Mouse (Mus musculus) forebrain, postnatal 0 days (tissue): ENCODE data around the gene Sqor. TPM values are rescaled to one million over a fixed set of nuclear protein-coding genes. Genes with fewer than 3 reads are reported as not detected.
A peak's percentile ranks its signal among the peaks of the same experiment; 100 is the strongest.

ENCODE experiments used
- ATAC-seq: fragments of 200-750 bp; cut with Nextera tagmentation; 2 replicates; pipeline ENCODE4 v1.8.0; 2017; ENCODE audit warnings: mild to moderate bottlenecking, moderate library complexity
- DNase-seq: peaks from one replicate; pipeline ENCODE4 v3.0.0-alpha.2; 2015
- H3K27ac ChIP-seq: fragments of 300-500 bp; sonication (generic); 2 replicates; pipeline ENCODE4 v1.5.1; 2014; ENCODE audit warnings: low read depth, mild to moderate bottlenecking, antibody characterized with exemption, low read length, moderate library complexity, mixed read lengths
- H3K27me3 ChIP-seq: fragments of 300-500 bp; sonication (generic); 2 replicates; pipeline ENCODE4 v1.6.1; 2014; ENCODE audit warnings: mild to moderate bottlenecking, low read length, mixed read lengths; ENCODE audit not compliant: insufficient read depth
- H3K36me3 ChIP-seq: fragments of 300-500 bp; sonication (generic); 2 replicates; pipeline ENCODE4 v1.6.1; 2014; ENCODE audit warnings: mild to moderate bottlenecking, moderate library complexity; ENCODE audit not compliant: insufficient read depth
- H3K4me1 ChIP-seq: fragments of 300-500 bp; sonication (generic); 2 replicates; pipeline ENCODE4 v1.6.1; 2014; ENCODE audit warnings: antibody characterized with exemption; ENCODE audit not compliant: insufficient read depth
- H3K4me2 ChIP-seq: fragments of 300-500 bp; sonication (generic); 2 replicates; pipeline ENCODE4 v1.6.1; 2014; ENCODE audit warnings: low read depth, mild to moderate bottlenecking, moderate library complexity
- H3K4me3 ChIP-seq: fragments of 300-500 bp; sonication (generic); 2 replicates; pipeline ENCODE4 v1.5.1; 2014; ENCODE audit warnings: low read depth, low read length, mixed read lengths
- H3K9ac ChIP-seq: fragments of 300-500 bp; sonication (generic); 2 replicates; pipeline ENCODE4 v1.6.1; 2014; ENCODE audit warnings: mild to moderate bottlenecking
- H3K9me3 ChIP-seq: fragments of 300-500 bp; sonication (generic); 2 replicates; pipeline ENCODE4 v1.6.1; 2016; ENCODE audit warnings: low read length
- CTCF ChIP-seq: sonication (generic); IDR thresholded peaks from 2 replicates; pipeline ENCODE4 v1.5.1; 2016; ENCODE audit warnings: antibody characterized with exemption, control low read depth, low read depth
- WGBS: fragments of 180-500 bp; shearing (Covaris S2); extraction: QIAGEN DNeasy Blood & Tissue Kit; methylation state at CpG from one replicate; pipeline ENCODE4 v1.1.7; 2014; 5-methylcytosine and 5-hydroxymethylcytosine counted together
- polyA plus RNA-seq: library from polyadenylated mRNA; unstranded; fragments of >200 nt; fragmentation: Nextera tagmentation; extraction: Ambion mirVana; gene quantifications from 2 replicates; pipeline ENCODE4 v1.2.1, GENCODE M21; 2015
- total RNA-seq: library from RNA; depleted of rRNA; stranded (reverse); fragments of >200 nt; gene quantifications from 2 replicates; pipeline ENCODE4 v1.2.3, GENCODE M21; 2014

Gene Sqor
- total and polyA plus RNA-seq, 2 experiments from 2014 or later: 3.6 to 4.9 TPM

GRCm38 (mm10) chr2:122765794-122766145 is 733 bp downstream of the Sqor start:
- Histone ChIP-seq H3K9ac (peak overlapping the region; percentile 39; the same call in 1 of the 2 replicates), H3K4me3 (peak overlapping the region; percentile 34)

GRCm38 (mm10) chr2:122771002-122771401 is 6.0 kb downstream of the Sqor start:
- ATAC-seq: no peak
- H3K9ac ChIP-seq: no peak overlapping the region
- WGBS: 75% methylated on average over 2 of the region's 2 CpGs
- no peak for DNase-seq
- no peaks in the 10 kb centered on the region for H3K4me1 ChIP-seq
- no peak overlapping the region for H3K4me3 ChIP-seq
- no peak overlapping the region for H3K27ac ChIP-seq
- TF ChIP-seq CTCF: no peak
- no peaks in the 10 kb centered on the region for H3K36me3 ChIP-seq
- H3K27me3 ChIP-seq: no peaks in the 10 kb centered on the region
- H3K4me2 ChIP-seq: no peak overlapping the region
- no peaks in the 10 kb centered on the region for H3K9me3 ChIP-seq

More at GRCm38 (mm10) chr2:122765794-122766145, 733 bp downstream of the Sqor start:
- Histone ChIP-seq H3K4me2 (peak overlapping the region; percentile 57), H3K36me3 (no peaks in the 10 kb centered on the region), H3K9me3 (no peaks in the 10 kb centered on the region), H3K27me3 (peaks cover 4% of the 10 kb centered on the region), H3K4me1 (no peaks in the 10 kb centered on the region), H3K27ac (no peak overlapping the region)
- DNase-seq: no peak
- no peak for ATAC-seq
- 30% methylated on average over 3 of the region's 3 CpGs for WGBS
- no peak for TF ChIP-seq CTCF

GRCm38 (mm10) chr2:122772899-122773298 is 7.9 kb downstream of the Sqor start:
- H3K4me2 ChIP-seq: no peak overlapping the region
- no peaks in the 10 kb centered on the region for H3K4me1 ChIP-seq
- no peak overlapping the region for H3K4me3 ChIP-seq
- no peak for ATAC-seq
- WGBS: 88% methylated on average over 1 of the region's 1 CpGs
- H3K36me3 ChIP-seq: no peaks in the 10 kb centered on the region
- no peaks in the 10 kb centered on the region for H3K9me3 ChIP-seq
- no peak for DNase-seq
- H3K9ac ChIP-seq: no peak overlapping the region
- no peak for TF ChIP-seq CTCF
- H3K27me3 ChIP-seq: no peaks in the 10 kb centered on the region
- no peak overlapping the region for H3K27ac ChIP-seq

- no peak overlapping the region for H3K4me3 ChIP-seq
- H3K4me2 ChIP-seq: no peak overlapping the region
- no peaks in the 10 kb centered on the region for H3K27me3 ChIP-seq
- DNase-seq (no peak), ATAC-seq (no peak)
- H3K4me1 ChIP-seq: no peaks in the 10 kb centered on the region
- TF ChIP-seq CTCF: no peak
- H3K36me3 ChIP-seq: no peaks in the 10 kb centered on the region
- H3K9ac ChIP-seq: no peak overlapping the region
- H3K9me3 ChIP-seq: no peaks in the 10 kb centered on the region
- 90% methylated on average over 1 of the region's 1 CpGs for WGBS
- H3K27ac ChIP-seq: no peak overlapping the region
Observed at GRCm38 (mm10) chr2:122775491-122775890, 10.5 kb downstream of the Sqor start.

- Histone ChIP-seq H3K4me3 (no peak overlapping the region), H3K4me2 (no peak overlapping the region), H3K27me3 (no peaks in the 10 kb centered on the region), H3K9ac (no peak overlapping the region), H3K4me1 (no peaks in the 10 kb centered on the region), H3K9me3 (no peaks in the 10 kb centered on the region), H3K36me3 (no peaks in the 10 kb centered on the region), H3K27ac (no peak overlapping the region)
- DNase-seq (no peak), ATAC-seq (no peak)
- no peak for TF ChIP-seq CTCF
- 72% methylated on average over 2 of the region's 2 CpGs for WGBS
Observed at GRCm38 (mm10) chr2:122776823-122777222, 11.8 kb downstream of the Sqor start.

GRCm38 (mm10) chr2:122779967-122780366 is 14.9 kb downstream of the Sqor start:
- TF ChIP-seq CTCF: no peak
- H3K36me3 ChIP-seq: no peaks in the 10 kb centered on the region
- H3K4me1 ChIP-seq: no peaks in the 10 kb centered on the region
- H3K27ac ChIP-seq: no peak overlapping the region
- H3K27me3 ChIP-seq: no peaks in the 10 kb centered on the region
- no peak for ATAC-seq
- no peak overlapping the region for H3K4me2 ChIP-seq
- H3K9ac ChIP-seq: no peak overlapping the region
- WGBS: 85% methylated on average over 5 of the region's 5 CpGs
- no peaks in the 10 kb centered on the region for H3K9me3 ChIP-seq
- no peak for DNase-seq
- H3K4me3 ChIP-seq: no peak overlapping the region

- WGBS: 83% methylated on average over 3 of the region's 3 CpGs
- no peak overlapping the region for H3K27ac ChIP-seq
- H3K9ac ChIP-seq: no peak overlapping the region
- H3K9me3 ChIP-seq: no peaks in the 10 kb centered on the region
- no peaks in the 10 kb centered on the region for H3K36me3 ChIP-seq
- TF ChIP-seq CTCF: no peak
- DNase-seq (no peak), ATAC-seq (no peak)
- no peak overlapping the region for H3K4me2 ChIP-seq
- no peak overlapping the region for H3K4me3 ChIP-seq
- no peaks in the 10 kb centered on the region for H3K4me1 ChIP-seq
- H3K27me3 ChIP-seq: no peaks in the 10 kb centered on the region
Observed at GRCm38 (mm10) chr2:122780447-122780846, 15.4 kb downstream of the Sqor start.
